Mouse (Mus musculus) lung, embryonic 14.5 days (tissue): ENCODE results near the gene Comp. TPM values are rescaled to one million over a fixed set of nuclear protein-coding genes. Genes with fewer than 3 reads are reported as not detected.
A peak's percentile ranks its signal among the peaks of the same experiment; 100 is the strongest.

Source experiments
- ATAC-seq: fragments of 200-750 bp; cut with Nextera tagmentation; 2 replicates; pipeline ENCODE4 v1.8.0; 2017; ENCODE audit warnings: mild to moderate bottlenecking, moderate TSS enrichment, moderate library complexity; ENCODE audit not compliant: insufficient read depth
- DNase-seq: peaks from one replicate; pipeline ENCODE4 v3.0.0-alpha.2; 2015
- H3K27ac ChIP-seq: fragments of 300-500 bp; sonication (generic); 2 replicates; pipeline ENCODE4 v1.5.1; 2014; ENCODE audit warnings: low read depth, mild to moderate bottlenecking, moderate library complexity
- H3K27me3 ChIP-seq: fragments of 300-500 bp; sonication (generic); 2 replicates; pipeline ENCODE4 v1.6.1; 2014; ENCODE audit warnings: low read length, control low read depth; ENCODE audit not compliant: insufficient read depth
- H3K36me3 ChIP-seq: fragments of 300-500 bp; sonication (generic); 2 replicates; pipeline ENCODE4 v1.6.1; 2014; ENCODE audit warnings: control low read depth; ENCODE audit not compliant: insufficient read depth
- H3K4me1 ChIP-seq: fragments of 300-500 bp; sonication (generic); 2 replicates; pipeline ENCODE4 v1.6.1; 2014; ENCODE audit warnings: antibody characterized with exemption, control low read depth; ENCODE audit not compliant: insufficient read depth
- H3K4me2 ChIP-seq: fragments of 300-500 bp; sonication (generic); 2 replicates; pipeline ENCODE4 v1.6.1; 2014; ENCODE audit warnings: mild to moderate bottlenecking
- H3K4me3 ChIP-seq: fragments of 300-500 bp; sonication (generic); 2 replicates; pipeline ENCODE4 v1.5.1; 2014; ENCODE audit warnings: low read depth, low read length
- H3K9ac ChIP-seq: fragments of 300-500 bp; sonication (generic); 2 replicates; pipeline ENCODE4 v1.6.1; 2014
- H3K9me3 ChIP-seq: fragments of 300-500 bp; sonication (generic); 2 replicates; pipeline ENCODE4 v1.6.1; 2016; ENCODE audit warnings: low read depth, low read length, control low read depth
- CTCF ChIP-seq: IDR thresholded peaks from 2 replicates; pipeline ENCODE4 v1.5.1; 2016; ENCODE audit warnings: antibody characterized with exemption, low read depth
- WGBS: fragments of 180-500 bp; shearing (Covaris S2); extraction: QIAGEN DNeasy Blood & Tissue Kit; methylation state at CpG from one replicate; pipeline ENCODE4 v1.1.7; 2014; 5-methylcytosine and 5-hydroxymethylcytosine counted together
- polyA plus RNA-seq: library from polyadenylated mRNA; unstranded; fragments of >200 nt; fragmentation: Nextera tagmentation; extraction: Ambion mirVana; gene quantifications from 2 replicates; pipeline ENCODE4 v1.2.1, GENCODE M21; 2014

The Comp gene
- polyA plus RNA-seq, 1 experiment from 2014 or later, result 0.53 TPM

GRCm38 (mm10) chr8:70366588-70366987 lies 6.8 kb upstream of the Comp start:
- TF ChIP-seq CTCF, result no peak
- Histone ChIP-seq H3K9me3 (no peaks in the 10 kb centered on the region), H3K9ac (no peak overlapping the region), H3K4me1 (peaks cover 4% of the 10 kb centered on the region; the same call in 1 of the 2 replicates), H3K27me3 (peaks cover 3% of the 10 kb centered on the region; the same call in 1 of the 2 replicates), H3K4me2 (no peak overlapping the region), H3K27ac (0 out of 2 replicates have a peak overlapping the region, but pooled peaks have one; percentile 43), H3K36me3 (no peaks in the 10 kb centered on the region), H3K4me3 (no peak overlapping the region)
- ATAC-seq (peak; percentile 77), DNase-seq (peak; percentile 50)
- WGBS, result 53% methylated on average over 5 of the region's 5 CpGs

- WGBS, result 81% methylated on average over 7 of the region's 7 CpGs
- H3K4me2 ChIP-seq, result no peak overlapping the region
- DNase-seq (no peak), ATAC-seq (no peak)
- peaks cover 42% of the 10 kb centered on the region for H3K27me3 ChIP-seq
- no peak for TF ChIP-seq CTCF
- H3K9me3 ChIP-seq, result no peaks in the 10 kb centered on the region
- no peak overlapping the region for H3K4me3 ChIP-seq
- H3K36me3 ChIP-seq, result no peaks in the 10 kb centered on the region
- H3K9ac ChIP-seq, result no peak overlapping the region
- H3K27ac ChIP-seq, result no peak overlapping the region
- peaks cover 3% of the 10 kb centered on the region; the same call in 1 of the 2 replicates for H3K4me1 ChIP-seq
Observed at GRCm38 (mm10) chr8:70370476-70370875, 2.9 kb upstream of the Comp start.

- Histone ChIP-seq H3K36me3 (no peaks in the 10 kb centered on the region), H3K4me2 (no peak overlapping the region), H3K4me3 (no peak overlapping the region), H3K27ac (no peak overlapping the region), H3K9me3 (no peaks in the 10 kb centered on the region), H3K27me3 (peaks cover 56% of the 10 kb centered on the region), H3K9ac (no peak overlapping the region), H3K4me1 (peaks cover 3% of the 10 kb centered on the region; the same call in 1 of the 2 replicates)
- WGBS, result 31% methylated on average over 6 of the region's 6 CpGs
- no peak for ATAC-seq
- DNase-seq, result no peak
- TF ChIP-seq CTCF, result no peak
Observed at GRCm38 (mm10) chr8:70371951-70372350, 1.4 kb upstream of the Comp start.

- Histone ChIP-seq H3K27me3 (peaks cover 71% of the 10 kb centered on the region), H3K9ac (no peak overlapping the region), H3K36me3 (no peaks in the 10 kb centered on the region), H3K4me3 (peak overlapping the region; percentile 38), H3K4me1 (peaks cover 3% of the 10 kb centered on the region; the same call in 1 of the 2 replicates), H3K4me2 (peak overlapping the region; percentile 63), H3K9me3 (no peaks in the 10 kb centered on the region), H3K27ac (no peak overlapping the region)
- WGBS, result under 1% methylated on average over 53 of the region's 53 CpGs
- no peak for TF ChIP-seq CTCF
- peak; percentile 82 for ATAC-seq
- peak; percentile 87 for DNase-seq
Observed at GRCm38 (mm10) chr8:70374318-70374927, 1.1 kb downstream of the Comp start.

DNA sequence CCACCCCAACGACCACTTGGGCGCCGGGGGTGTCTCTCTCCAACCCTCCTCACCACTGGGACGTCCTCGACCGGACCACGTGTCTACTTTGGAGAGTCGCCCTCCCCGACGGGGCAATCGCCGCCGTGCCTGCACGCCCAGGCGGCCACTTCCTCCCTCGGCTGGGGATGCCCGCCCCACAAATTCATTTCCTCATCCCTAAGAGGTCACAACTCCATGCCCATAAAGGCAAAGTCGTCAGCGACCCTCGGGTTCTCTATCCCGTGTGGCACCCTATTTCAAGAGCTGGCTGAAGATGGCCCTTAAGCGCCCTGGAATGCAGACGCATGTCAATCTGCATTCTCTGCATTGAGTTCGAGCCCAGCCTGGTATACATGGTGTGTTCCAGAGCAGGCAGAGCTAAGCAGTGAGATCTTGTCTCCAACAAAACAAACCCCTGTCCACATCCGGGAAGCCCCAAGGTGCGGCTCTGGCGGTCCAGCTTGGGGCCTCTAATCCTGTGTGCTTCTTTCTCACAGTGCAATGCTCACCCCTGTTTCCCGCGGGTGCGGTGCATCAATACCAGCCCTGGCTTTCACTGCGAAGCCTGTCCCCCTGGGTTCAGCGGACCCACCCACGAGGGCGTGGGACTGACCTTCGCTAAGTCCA lies 2.0 kb downstream of the Comp start:
- Histone ChIP-seq H3K4me1 (peaks cover 3% of the 10 kb centered on the region; the same call in 1 of the 2 replicates), H3K27me3 (peaks cover 71% of the 10 kb centered on the region), H3K4me2 (peak overlapping the region; percentile 63), H3K4me3 (peak overlapping the region; percentile 38), H3K9ac (no peak overlapping the region), H3K36me3 (no peaks in the 10 kb centered on the region), H3K27ac (no peak overlapping the region), H3K9me3 (no peaks in the 10 kb centered on the region)
- DNase-seq (no peak), ATAC-seq (no peak; the same call in 1 of the 2 replicates)
- WGBS, result 5% methylated on average over 35 of the region's 35 CpGs
- no peak for TF ChIP-seq CTCF

DNA sequence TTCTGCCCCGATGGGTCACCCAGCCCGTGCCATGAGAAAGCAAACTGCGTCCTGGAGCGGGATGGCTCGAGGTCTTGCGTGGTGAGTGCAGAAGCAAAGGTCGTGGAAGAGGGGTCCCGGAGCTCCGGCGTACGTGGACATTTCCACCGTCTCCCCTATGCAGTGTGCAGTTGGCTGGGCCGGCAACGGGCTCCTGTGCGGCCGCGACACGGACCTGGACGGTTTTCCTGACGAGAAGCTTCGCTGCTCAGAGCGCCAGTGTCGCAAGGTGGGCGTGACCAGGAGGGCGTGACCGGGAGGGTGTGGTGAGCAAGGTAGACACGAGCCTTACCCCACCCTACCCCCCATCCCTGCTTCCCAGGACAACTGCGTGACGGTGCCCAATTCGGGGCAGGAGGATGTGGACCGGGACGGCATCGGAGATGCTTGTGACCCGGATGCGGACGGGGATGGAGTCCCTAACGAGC lies 3.0 kb downstream of the Comp start:
- DNase-seq, result no peak
- no peak for TF ChIP-seq CTCF
- H3K9ac ChIP-seq, result no peak overlapping the region

GRCm38 (mm10) chr8:70377049-70377448 lies 3.7 kb downstream of the Comp start:
- no peak overlapping the region for H3K4me3 ChIP-seq

More for the DNA sequence above, 3.0 kb downstream of the Comp start:
- H3K27me3 ChIP-seq, result peaks cover 71% of the 10 kb centered on the region
- 6% methylated on average over 37 of the region's 37 CpGs for WGBS
- H3K4me1 ChIP-seq, result peaks cover 3% of the 10 kb centered on the region; the same call in 1 of the 2 replicates
- H3K4me2 ChIP-seq, result peak overlapping the region; percentile 35; the same call in 1 of the 2 replicates
- no peak for ATAC-seq
- H3K4me3 ChIP-seq, result 0 out of 2 replicates have a peak overlapping the region, but pooled peaks have one; percentile 12
- no peak overlapping the region for H3K27ac ChIP-seq
- H3K9me3 ChIP-seq, result no peaks in the 10 kb centered on the region
- no peaks in the 10 kb centered on the region for H3K36me3 ChIP-seq

More at GRCm38 (mm10) chr8:70377049-70377448, 3.7 kb downstream of the Comp start:
- Histone ChIP-seq H3K27me3 (peaks cover 64% of the 10 kb centered on the region), H3K9ac (no peak overlapping the region), H3K27ac (no peak overlapping the region), H3K9me3 (no peaks in the 10 kb centered on the region), H3K4me2 (no peak overlapping the region), H3K36me3 (no peaks in the 10 kb centered on the region), H3K4me1 (peaks cover 3% of the 10 kb centered on the region; the same call in 1 of the 2 replicates)
- no peak for ATAC-seq
- TF ChIP-seq CTCF, result peak; percentile 35
- 13% methylated on average over 15 of the region's 15 CpGs for WGBS
- DNase-seq, result no peak
